ENCODE assay signal across 10 mouse cellular contexts in the genomic region with DNA sequence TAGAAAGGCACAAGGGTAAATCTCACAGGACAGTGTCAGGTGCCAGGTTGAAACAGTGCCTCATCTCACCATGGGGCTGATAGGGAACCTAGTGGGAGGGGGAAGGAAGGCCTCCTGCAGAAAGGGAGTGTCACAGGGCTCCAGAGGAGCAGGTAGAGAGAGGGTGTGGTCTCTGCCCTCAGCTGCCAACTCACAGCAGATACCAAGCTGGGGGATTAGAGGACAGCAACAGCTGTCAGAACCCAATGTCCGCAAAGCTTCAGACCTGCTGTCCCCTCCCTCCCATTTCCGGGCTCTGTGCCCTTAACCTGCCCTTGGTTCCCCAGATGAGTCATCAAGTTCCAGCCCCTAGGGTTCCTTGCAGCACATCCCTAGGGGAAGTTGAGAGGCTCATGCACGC. TPM values are rescaled to one million over a fixed set of nuclear protein-coding genes. Genes with fewer than 3 reads are reported as not detected.
DNase-seq lines count a peak whose midpoint lies in the region; TF ChIP-seq lines count a peak whose summit lies in the region.
"Had no signal": no experiment of that assay in that cellular context is flagged by ENCODE, and none has a peak within 500 bp of the region (broad histone marks: within the 10 kb centered on the region; RNA-seq: fewer than 3 reads in every experiment).

No protein-coding gene starts in this region.

- H3K9ac ChIP-seq in heart, adult 2 months (ENCODE audit: low read depth, low read length) = no peak overlapping the region
- H3K9ac ChIP-seq: embryonic facial prominence, embryonic 12.5 days; neural tube, embryonic 12.5 days had no signal

- no peak for TF ChIP-seq POLR2A in heart, adult 2 months (IDR thresholded peaks at IDR 0.05; ENCODE audit: insufficient read depth, low read depth, low read length)
- TF ChIP-seq POLR2A in myocyte (IDR thresholded peaks at IDR 0.05; ENCODE audit: insufficient read length, low read depth) = no peak
- TF ChIP-seq POLR2A in thymus, adult 2 months (IDR thresholded peaks at IDR 0.05; ENCODE audit: control insufficient read depth, extremely low read depth, insufficient read depth, low read length, poor library complexity) = no peak

- H3K4me2 ChIP-seq in myocyte (ENCODE audit: low read depth) = peak overlapping the region; percentile 36
- H3K4me2 ChIP-seq: embryonic facial prominence, embryonic 12.5 days; neural tube, embryonic 12.5 days had no signal

- no peak overlapping the region for H3ac ChIP-seq in myocyte (ENCODE audit: control insufficient read depth, insufficient read length)

- peaks cover 9% of the 10 kb centered on the region for H3K4me1 ChIP-seq in heart, adult 2 months (ENCODE audit: control insufficient read depth, insufficient read depth, low read length)
- H3K4me1 ChIP-seq in thymus, adult 2 months (replicated peaks; ENCODE audit: control insufficient read depth, insufficient read depth, low read length) = peaks cover 10% of the 10 kb centered on the region
- H3K4me1 ChIP-seq: embryonic facial prominence, embryonic 12.5 days had no signal

- DNase-seq in heart, adult 2 months = no peak
- no peak for DNase-seq in heart, postnatal 25 days (ENCODE audit: low spot score)
- DNase-seq in NIH3T3 (ENCODE audit: low read depth) (peak; percentile 23), adipocyte (ENCODE audit: low spot score) (no peak)
- peak; percentile 39 for DNase-seq in induced T-regulatory cell, adult 2 months (ENCODE audit: low read depth)
- DNase-seq in gastrocnemius, postnatal 25 days = no peak
- DNase-seq in thymus, adult 2 months = no peak

- WGBS in heart, adult 2 months = 17% methylated on average over 3 of the region's 3 CpGs
- WGBS in thymus, adult 2 months = 35% methylated on average over 3 of the region's 3 CpGs

- TF ChIP-seq EP300 in heart, adult 2 months (IDR thresholded peaks at IDR 0.05; ENCODE audit: insufficient read depth, low read depth, low read length) = 0 out of 2 replicates have a peak, but pooled peaks have one; percentile 33

- H3K27ac ChIP-seq in heart, adult 2 months = no peak overlapping the region; the same call in 1 of the 2 replicates
- H3K27ac ChIP-seq in thymus, adult 2 months (ENCODE audit: control insufficient read depth, insufficient read depth, low read length) = no peak overlapping the region
- H3K27ac ChIP-seq: embryonic facial prominence, embryonic 12.5 days; neural tube, embryonic 12.5 days had no signal

- no peak overlapping the region for H3K4me3 ChIP-seq in heart, adult 2 months
- H3K4me3 ChIP-seq in myocyte = no peak overlapping the region
- H3K4me3 ChIP-seq in thymus, adult 2 months (ENCODE audit: control insufficient read depth, insufficient read depth, low read length) = no peak overlapping the region
- H3K4me3 ChIP-seq: embryonic facial prominence, embryonic 12.5 days; neural tube, embryonic 12.5 days had no signal

- no peaks in the 10 kb centered on the region for H3K27me3 ChIP-seq in heart, adult 2 months (ENCODE audit: control insufficient read depth, insufficient read depth, low read length)
- H3K27me3 ChIP-seq in myocyte (ENCODE audit: control insufficient read depth, insufficient read depth, insufficient read length) = no peaks in the 10 kb centered on the region
- H3K27me3 ChIP-seq in thymus, adult 2 months (ENCODE audit: control insufficient read depth, insufficient read depth, low read length) = no peaks in the 10 kb centered on the region
- H3K27me3 ChIP-seq: embryonic facial prominence, embryonic 12.5 days; neural tube, embryonic 12.5 days had no signal

- intact Hi-C loops in heart, adult 2 months (cut with DNase I) = no loop called here
- intact Hi-C loops in heart, postnatal 25 days (cut with DNase I) = no loop called here

- TF ChIP-seq CTCF in heart, adult 2 months (IDR thresholded peaks at IDR 0.05) = no peak
- no peak for TF ChIP-seq CTCF in thymus, adult 2 months (IDR thresholded peaks at IDR 0.05; ENCODE audit: borderline replicate concordance, control insufficient read depth, extremely low read depth, insufficient read depth, low read length, poor library complexity)

- no peaks in the 10 kb centered on the region for H3K36me3 ChIP-seq in heart, adult 2 months (ENCODE audit: control insufficient read depth, insufficient read depth, low read length)
- H3K36me3 ChIP-seq in myocyte (ENCODE audit: control insufficient read depth, insufficient read depth) = no peaks in the 10 kb centered on the region
- H3K36me3 ChIP-seq in thymus, adult 2 months (ENCODE audit: control insufficient read depth, insufficient read depth, low read length) = no peaks in the 10 kb centered on the region
- H3K36me3 ChIP-seq: embryonic facial prominence, embryonic 12.5 days; neural tube, embryonic 12.5 days had no signal

- H3K79me2 ChIP-seq in heart, adult 2 months (replicated peaks; ENCODE audit: control insufficient read depth, insufficient read depth, low read length) = no peaks in the 10 kb centered on the region
- no peaks in the 10 kb centered on the region for H3K79me2 ChIP-seq in myocyte (ENCODE audit: control insufficient read depth, insufficient read depth)

TF ChIP-seq in myocyte, 11 proteins besides CTCF, POLR2A, EP300 and RAD21:
- TF ChIP-seq MYOG (IDR thresholded peaks at IDR 0.05; ENCODE audit: control insufficient read depth in 1 of 3, insufficient read depth in 1 of 3, insufficient read length in 2 of 3, low read depth in 2 of 3) = peak; percentile 50 to 94 (median 64)
- TF ChIP-seq MYOD1 (IDR thresholded peaks at IDR 0.05; ENCODE audit: control insufficient read depth in 1 of 3, insufficient read length in 2 of 3, low read depth in 2 of 3) = peak; percentile 68 to 96 (median 88)
- no peak for TF ChIP-seq MAX (IDR thresholded peaks at IDR 0.05; ENCODE audit: low read depth)
- TF ChIP-seq TCF3 (IDR thresholded peaks at IDR 0.05; ENCODE audit: insufficient read length, low read depth) = peak; percentile 59

RNA-seq across cellular contexts. Expression of a gene that starts 18.8 kb away (rescaled TPM):
- 100 to 1,000 TPM; 181 to 206 TPM for total RNA-seq in heart, adult 2 months (2021)
- polyA plus RNA-seq in heart, adult 2 months (2012; rRNA removed) = 193 and 244 TPM in 2 replicates
- total RNA-seq in heart, postnatal 25 days (2021) = 100 to 1,000 TPM; 174 to 181 TPM
- 165 TPM for polyA plus RNA-seq in myocyte (2012; fragmentation: generic; extraction: Trizol)
- total RNA-seq in gastrocnemius, postnatal 25 days (2021) = 100 to 1,000 TPM; 288 to 335 TPM
- polyA plus RNA-seq in thymus, adult 2 months (2012; rRNA removed) = 24.9 and 42.7 TPM in 2 replicates
- polyA plus RNA-seq: embryonic facial prominence, embryonic 12.5 days; neural tube, embryonic 12.5 days had no signal

RNA-seq across cellular contexts. Expression of a gene that starts 31.5 kb away (rescaled TPM):
- 10 to 100 TPM; 19.0 to 24.4 TPM for total RNA-seq in heart, adult 2 months (2021)
- polyA plus RNA-seq in heart, adult 2 months (2012; rRNA removed) = 10.2 and 12.4 TPM in 2 replicates
- total RNA-seq in heart, postnatal 25 days (2021) = 10 to 100 TPM; 20.6 to 21.9 TPM
- 1.1 TPM for polyA plus RNA-seq in myocyte (2012; fragmentation: generic; extraction: Trizol)
- total RNA-seq in gastrocnemius, postnatal 25 days (2021) = 1 to 10 TPM; 5.2 to 6.1 TPM
- 28.6 and 32.5 TPM in 2 replicates for polyA plus RNA-seq in thymus, adult 2 months (2012; rRNA removed)

RNA-seq across cellular contexts. Expression of a gene that starts 36.7 kb away (rescaled TPM):
- 10 to 100 TPM in 1 of 2 experiments, 1 to 10 TPM in 1; 7.9 to 11.4 TPM for total RNA-seq in heart, adult 2 months (2021)
- 16.3 and 23.2 TPM in 2 replicates for polyA plus RNA-seq in heart, adult 2 months (2012; rRNA removed)
- 10 to 100 TPM in 1 of 2 experiments, 1 to 10 TPM in 1; 8.8 to 10.4 TPM for total RNA-seq in heart, postnatal 25 days (2021)
- polyA plus RNA-seq in myocyte (2012; fragmentation: generic; extraction: Trizol) = 1.5 TPM
- total RNA-seq in gastrocnemius, postnatal 25 days (2021) = 1 to 10 TPM; 2.2 to 3.2 TPM
- polyA plus RNA-seq in thymus, adult 2 months (2012; rRNA removed) = 606 and 690 TPM in 2 replicates

Comparison
In these comparisons a context has a peak if more than half of its experiments do, and no peak if none do; other contexts are left out.
1. DNase-seq: peak in NIH3T3 (single experiment) and induced T-regulatory cell, adult 2 months (single experiment); none in heart, adult 2 months (0 of 2), heart, postnatal 25 days (single experiment), gastrocnemius, postnatal 25 days (single experiment), adipocyte (single experiment) and thymus, adult 2 months (single experiment).